Comparison of ENCODE assay signal across 9 mouse cellular contexts in the genomic region with DNA sequence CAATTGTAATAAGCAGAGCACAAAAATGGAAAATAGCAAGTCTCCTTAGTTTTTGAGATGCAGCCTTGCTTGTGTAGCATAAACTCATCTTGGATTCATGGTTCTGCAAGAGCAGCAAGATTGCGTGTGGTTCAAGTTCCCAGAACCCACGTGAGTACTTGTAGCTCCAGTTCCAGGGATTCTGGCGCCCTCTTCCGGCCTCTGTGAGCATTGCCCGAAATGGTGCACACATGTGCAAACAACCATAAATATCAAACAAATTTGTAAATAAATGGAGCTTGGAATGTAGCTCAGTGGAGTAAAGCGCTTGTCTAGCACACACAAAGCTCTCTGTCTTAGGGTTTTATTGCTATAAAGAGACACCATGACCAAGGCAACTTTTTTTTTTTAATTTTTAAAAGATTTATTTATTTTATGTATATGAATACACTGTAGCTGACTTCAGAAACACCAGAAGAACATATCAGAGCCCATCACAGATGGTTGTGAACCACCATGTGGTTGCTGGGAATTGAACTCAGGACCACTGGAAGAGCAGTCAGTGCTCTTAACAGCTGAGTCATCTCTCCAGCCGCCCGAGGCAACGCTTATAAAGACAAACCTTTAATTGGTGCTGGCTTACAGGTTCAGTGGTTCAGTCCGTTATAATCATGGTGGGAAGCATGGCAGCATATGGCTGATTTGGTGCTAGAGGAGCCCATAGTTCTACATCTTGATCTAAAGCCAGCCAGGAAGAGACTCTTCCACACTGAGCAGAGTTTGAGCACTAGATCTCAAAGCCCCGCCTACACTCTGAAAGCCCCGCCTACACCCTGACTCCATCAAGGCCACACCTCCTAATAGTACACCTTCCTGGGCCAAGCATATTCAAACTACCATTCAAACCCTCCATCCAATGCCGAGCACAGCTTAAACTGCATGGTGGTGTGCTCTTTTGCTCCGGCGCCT. TPM values are rescaled to one million over a fixed set of nuclear protein-coding genes. Genes with fewer than 3 reads are reported as not detected.
DNase-seq lines count a peak whose midpoint lies in the region; ATAC-seq and TF ChIP-seq lines count a peak whose summit lies in the region.
"Had no signal": no experiment of that assay in that cellular context is flagged by ENCODE, and none has a peak within 500 bp of the region (broad histone marks: within the 10 kb centered on the region; RNA-seq: fewer than 3 reads in every experiment).

No protein-coding gene starts in this region.

- peaks cover 6% of the 10 kb centered on the region for H3K4me1 ChIP-seq in forebrain, embryonic 11.5 days (replicated peaks; ENCODE audit: control insufficient read depth, insufficient read depth, low read length)
- H3K4me1 ChIP-seq in forebrain, embryonic 15.5 days = peaks cover 10% of the 10 kb centered on the region
- H3K4me1 ChIP-seq in embryonic facial prominence, embryonic 11.5 days (ENCODE audit: control insufficient read depth, insufficient read depth, low read length) = no peaks in the 10 kb centered on the region
- H3K4me1 ChIP-seq in midbrain, postnatal 0 days (ENCODE audit: insufficient read depth, low read length) = 0 out of 2 replicates have a peak, but pooled peaks cover 7% of the 10 kb centered on the region

- 34% methylated on average over 15 of the region's 15 CpGs for WGBS in forebrain, embryonic 11.5 days
- 30% methylated on average over 15 of the region's 15 CpGs for WGBS in forebrain, embryonic 15.5 days
- WGBS in embryonic facial prominence, embryonic 11.5 days = 32% methylated on average over 15 of the region's 15 CpGs
- WGBS in midbrain, postnatal 0 days = 34% methylated on average over 15 of the region's 15 CpGs

- H3K4me2 ChIP-seq in forebrain, embryonic 11.5 days (ENCODE audit: low read depth, low read length, severe bottlenecking) = no peak overlapping the region
- H3K4me2 ChIP-seq in forebrain, embryonic 15.5 days (replicated peaks) = no peak overlapping the region
- H3K4me2 ChIP-seq in embryonic facial prominence, embryonic 11.5 days (ENCODE audit: low read depth, low read length) = no peak overlapping the region
- no peak overlapping the region for H3K4me2 ChIP-seq in midbrain, postnatal 0 days (ENCODE audit: low read depth, low read length, poor library complexity, severe bottlenecking)

- no peak overlapping the region for H3K9ac ChIP-seq in forebrain, embryonic 11.5 days (ENCODE audit: low read length)
- H3K9ac ChIP-seq in forebrain, embryonic 15.5 days (replicated peaks) = no peak overlapping the region
- H3K9ac ChIP-seq in embryonic facial prominence, embryonic 11.5 days (replicated peaks; ENCODE audit: low read length) = no peak overlapping the region
- H3K9ac ChIP-seq in midbrain, postnatal 0 days (replicated peaks; ENCODE audit: low read length, poor library complexity, severe bottlenecking) = no peak overlapping the region

- no peaks in the 10 kb centered on the region for H3K9me3 ChIP-seq in forebrain, embryonic 11.5 days (ENCODE audit: control insufficient read depth, low read length)
- no peaks in the 10 kb centered on the region for H3K9me3 ChIP-seq in forebrain, embryonic 15.5 days
- H3K9me3 ChIP-seq in embryonic facial prominence, embryonic 11.5 days (replicated peaks; ENCODE audit: control insufficient read depth, low read length) = no peaks in the 10 kb centered on the region
- no peaks in the 10 kb centered on the region for H3K9me3 ChIP-seq in midbrain, postnatal 0 days (ENCODE audit: low read length)

- no peaks in the 10 kb centered on the region for H3K36me3 ChIP-seq in forebrain, embryonic 11.5 days (ENCODE audit: control insufficient read depth, insufficient read depth, low read length)
- H3K36me3 ChIP-seq in forebrain, embryonic 15.5 days = no peaks in the 10 kb centered on the region
- no peaks in the 10 kb centered on the region for H3K36me3 ChIP-seq in embryonic facial prominence, embryonic 11.5 days (replicated peaks; ENCODE audit: control insufficient read depth, insufficient read depth, low read depth, low read length)
- H3K36me3 ChIP-seq in midbrain, postnatal 0 days (ENCODE audit: insufficient read depth, low read length) = no peaks in the 10 kb centered on the region

- TF ChIP-seq CTCF in midbrain, postnatal 0 days (IDR thresholded peaks at IDR 0.05) = peak; percentile 91

- peaks cover 15% of the 10 kb centered on the region for H3K27me3 ChIP-seq in forebrain, embryonic 11.5 days (ENCODE audit: control insufficient read depth, insufficient read depth, low read length)
- H3K27me3 ChIP-seq in forebrain, embryonic 15.5 days = peaks cover 25% of the 10 kb centered on the region
- H3K27me3 ChIP-seq in embryonic facial prominence, embryonic 11.5 days (ENCODE audit: control insufficient read depth, insufficient read depth, low read length) = peaks cover 6% of the 10 kb centered on the region; the same call in 1 of the 2 replicates
- H3K27me3 ChIP-seq in midbrain, postnatal 0 days (ENCODE audit: insufficient read depth, low read length) = peaks cover 5% of the 10 kb centered on the region; the same call in 1 of the 2 replicates

- peak; percentile 92 for DNase-seq in forebrain, embryonic 11.5 days (ENCODE audit: low spot score)
- DNase-seq in adrenal gland, postnatal 14 days = peak; percentile 94
- peak; percentile 92 for DNase-seq in embryonic facial prominence, embryonic 11.5 days (ENCODE audit: low spot score)
- peak; percentile 55 for DNase-seq in heart, postnatal 25 days (ENCODE audit: low spot score)
- peak; percentile 47 to 90 for DNase-seq in left cerebral cortex, adult 9 months (ENCODE audit: low spot score in 2 of 2)
- DNase-seq in midbrain, postnatal 0 days (ENCODE audit: low spot score) = peak; percentile 90
- DNase-seq in spleen, postnatal 4 days (ENCODE audit: low spot score in 2 of 2) = peak; percentile 91 to 97

- intact Hi-C loops in heart, postnatal 25 days (cut with DNase I) = loop anchor here (2.0 to 5.0 kb wide), 2 partner anchors 26 to 96 kb away; partner anchors contain the start of gene Cdc42ep2

- ATAC-seq in forebrain, embryonic 11.5 days (replicated peaks; ENCODE audit: low FRiP score) = no peak
- no peak for ATAC-seq in forebrain, embryonic 15.5 days (replicated peaks)
- no peak for ATAC-seq in embryonic facial prominence, embryonic 11.5 days (replicated peaks; ENCODE audit: insufficient number of reproducible peaks, low FRiP score, low TSS enrichment, low read depth)
- ATAC-seq in midbrain, postnatal 0 days (ENCODE audit: low FRiP score) = no peak

- no peak overlapping the region for H3K4me3 ChIP-seq in forebrain, embryonic 11.5 days (ENCODE audit: low read depth, low read length)
- no peak overlapping the region for H3K4me3 ChIP-seq in forebrain, embryonic 15.5 days
- no peak overlapping the region for H3K4me3 ChIP-seq in embryonic facial prominence, embryonic 11.5 days (ENCODE audit: low read depth, low read length)
- no peak overlapping the region for H3K4me3 ChIP-seq in midbrain, postnatal 0 days (ENCODE audit: low read depth, low read length)

- no peak overlapping the region for H3K27ac ChIP-seq in forebrain, embryonic 11.5 days (ENCODE audit: low read depth, low read length)
- H3K27ac ChIP-seq in forebrain, embryonic 15.5 days (replicated peaks) = no peak overlapping the region
- no peak overlapping the region for H3K27ac ChIP-seq in embryonic facial prominence, embryonic 11.5 days (replicated peaks; ENCODE audit: low read depth, low read length)
- no peak overlapping the region for H3K27ac ChIP-seq in midbrain, postnatal 0 days (ENCODE audit: low read depth, low read length)

RNA-seq across cellular contexts. Expression of gene Capn1, which starts 2.7 kb away (rescaled TPM):
- polyA plus RNA-seq in forebrain, embryonic 11.5 days (2014; fragmentation: Nextera tagmentation; extraction: Ambion mirVana) = 3.9 and 5.3 TPM in 2 replicates
- polyA plus RNA-seq in forebrain, embryonic 15.5 days (2015; fragmentation: Nextera tagmentation; extraction: Ambion mirVana) = 1.6 and 1.8 TPM in 2 replicates
- 28.5 and 41.5 TPM in 2 replicates for total RNA-seq in adrenal gland, postnatal 14 days (2021)
- polyA plus RNA-seq in embryonic facial prominence, embryonic 11.5 days (2014; fragmentation: Nextera tagmentation; extraction: Ambion mirVana) = 4.5 and 5.0 TPM in 2 replicates
- total RNA-seq in heart, postnatal 25 days (2021) = 10 to 100 TPM; 27.5 to 32.8 TPM
- 7.9 and 13.2 TPM in 2 replicates for total RNA-seq in midbrain, postnatal 0 days (2014; rRNA removed)
- 3.3 and 3.9 TPM in 2 replicates for polyA plus RNA-seq in midbrain, postnatal 0 days (2015; fragmentation: Nextera tagmentation; extraction: Ambion mirVana)

RNA-seq across cellular contexts. Expression of gene Syvn1, which starts 28.0 kb away (rescaled TPM):
- polyA plus RNA-seq in forebrain, embryonic 11.5 days (2014; fragmentation: Nextera tagmentation; extraction: Ambion mirVana) = 29.1 and 35.8 TPM in 2 replicates
- polyA plus RNA-seq in forebrain, embryonic 15.5 days (2015; fragmentation: Nextera tagmentation; extraction: Ambion mirVana) = 25.7 and 26.5 TPM in 2 replicates
- total RNA-seq in adrenal gland, postnatal 14 days (2021) = 53.2 and 54.8 TPM in 2 replicates
- 18.8 and 20.2 TPM in 2 replicates for polyA plus RNA-seq in embryonic facial prominence, embryonic 11.5 days (2014; fragmentation: Nextera tagmentation; extraction: Ambion mirVana)
- 10 to 100 TPM; 20.6 to 22.4 TPM for total RNA-seq in heart, postnatal 25 days (2021)
- total RNA-seq in midbrain, postnatal 0 days (2014; rRNA removed) = 27.8 and 36.3 TPM in 2 replicates
- polyA plus RNA-seq in midbrain, postnatal 0 days (2015; fragmentation: Nextera tagmentation; extraction: Ambion mirVana) = 34.6 and 34.8 TPM in 2 replicates

RNA-seq across cellular contexts. Expression of gene Slc22a20, which starts 32.5 kb away (rescaled TPM):
- not detected in 2 replicates for polyA plus RNA-seq in forebrain, embryonic 11.5 days (2014; fragmentation: Nextera tagmentation; extraction: Ambion mirVana)
- polyA plus RNA-seq in forebrain, embryonic 15.5 days (2015; fragmentation: Nextera tagmentation; extraction: Ambion mirVana) = not detected in 2 replicates
- total RNA-seq in adrenal gland, postnatal 14 days (2021) = not detected in 2 replicates
- not detected in 2 replicates for polyA plus RNA-seq in embryonic facial prominence, embryonic 11.5 days (2014; fragmentation: Nextera tagmentation; extraction: Ambion mirVana)
- total RNA-seq in heart, postnatal 25 days (2021) = not detected
- not detected in 2 replicates for total RNA-seq in midbrain, postnatal 0 days (2014; rRNA removed)
- not detected in 2 replicates for polyA plus RNA-seq in midbrain, postnatal 0 days (2015; fragmentation: Nextera tagmentation; extraction: Ambion mirVana)
- polyA plus RNA-seq: stomach, embryonic 14.5 days had no signal

RNA-seq across cellular contexts. Expression of gene Mrpl49, which starts 39.2 kb away (rescaled TPM):
- polyA plus RNA-seq in forebrain, embryonic 11.5 days (2014; fragmentation: Nextera tagmentation; extraction: Ambion mirVana) = 86.8 and 89.2 TPM in 2 replicates
- polyA plus RNA-seq in forebrain, embryonic 15.5 days (2015; fragmentation: Nextera tagmentation; extraction: Ambion mirVana) = 71.5 and 72.4 TPM in 2 replicates
- 59.7 and 68.2 TPM in 2 replicates for total RNA-seq in adrenal gland, postnatal 14 days (2021)
- 96.6 and 100 TPM in 2 replicates for polyA plus RNA-seq in embryonic facial prominence, embryonic 11.5 days (2014; fragmentation: Nextera tagmentation; extraction: Ambion mirVana)
- total RNA-seq in heart, postnatal 25 days (2021) = 10 to 100 TPM; 39.0 to 39.2 TPM
- 34.7 and 37.3 TPM in 2 replicates for total RNA-seq in midbrain, postnatal 0 days (2014; rRNA removed)
- polyA plus RNA-seq in midbrain, postnatal 0 days (2015; fragmentation: Nextera tagmentation; extraction: Ambion mirVana) = 50.0 and 55.8 TPM in 2 replicates

RNA-seq across cellular contexts. Expression of gene Fau, which starts 39.2 kb away (rescaled TPM):
- 729 and 755 TPM in 2 replicates for polyA plus RNA-seq in forebrain, embryonic 11.5 days (2014; fragmentation: Nextera tagmentation; extraction: Ambion mirVana)
- polyA plus RNA-seq in forebrain, embryonic 15.5 days (2015; fragmentation: Nextera tagmentation; extraction: Ambion mirVana) = 582 and 618 TPM in 2 replicates
- 956 and 1,133 TPM in 2 replicates for total RNA-seq in adrenal gland, postnatal 14 days (2021)
- polyA plus RNA-seq in embryonic facial prominence, embryonic 11.5 days (2014; fragmentation: Nextera tagmentation; extraction: Ambion mirVana) = 773 and 801 TPM in 2 replicates
- total RNA-seq in heart, postnatal 25 days (2021) = 100 to 1,000 TPM; 499 to 563 TPM
- total RNA-seq in midbrain, postnatal 0 days (2014; rRNA removed) = 494 and 628 TPM in 2 replicates
- 587 and 625 TPM in 2 replicates for polyA plus RNA-seq in midbrain, postnatal 0 days (2015; fragmentation: Nextera tagmentation; extraction: Ambion mirVana)
